Mouse (Mus musculus): Measurements from ENCODE around the gene Gm9758.
"Not testable (repeated sequence)": the region's sequence is repeated elsewhere in the genome, so short reads cannot be mapped to it uniquely, and the experiment has no call there.

- TF ChIP-seq GATA1, TAL1 (IDR thresholded peaks at IDR 0.05; ENCODE audit: low read length): not testable (repeated sequence)
These were observed 12.3 kb upstream of the Gm9758 start for GRCm38 (mm10) chr5:14927047-14927446.
